Mouse (Mus musculus) left cerebral cortex, adult 8-10 months (tissue): ENCODE measurements at regions not wholly inside any gene's neighbourhood (a gene's known extent, or its start where the extent isn't known, plus 50 kb on each side); places are given as distances from the start of the nearest gene placed in this dataset.

Experiments used
- DNase-seq, 2 experiments: peaks; one replicate each; pipeline ENCODE4 v3.0.0; 2022; ENCODE audit warnings: low spot score in 2 of 2

DNA sequence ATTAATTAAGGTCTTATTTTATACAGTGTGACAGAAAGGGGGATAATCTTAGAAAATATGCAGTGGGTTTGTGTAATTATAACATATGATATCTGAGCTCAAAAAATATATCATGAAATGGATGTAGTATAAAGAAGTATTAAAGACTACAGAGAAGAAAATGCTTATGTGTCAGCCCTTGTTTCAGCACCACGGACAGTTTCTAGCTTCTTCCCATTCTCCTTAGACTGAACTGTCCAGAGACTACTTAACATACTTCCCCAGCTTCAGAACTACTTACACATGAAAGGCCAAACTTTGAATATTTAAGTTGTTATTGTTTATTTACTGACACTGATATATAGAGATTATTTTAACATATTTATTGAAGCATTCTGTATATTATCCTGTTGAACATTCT, 578.4 kb downstream of the Nsun3 start:
- no peak for DNase-seq

DNA sequence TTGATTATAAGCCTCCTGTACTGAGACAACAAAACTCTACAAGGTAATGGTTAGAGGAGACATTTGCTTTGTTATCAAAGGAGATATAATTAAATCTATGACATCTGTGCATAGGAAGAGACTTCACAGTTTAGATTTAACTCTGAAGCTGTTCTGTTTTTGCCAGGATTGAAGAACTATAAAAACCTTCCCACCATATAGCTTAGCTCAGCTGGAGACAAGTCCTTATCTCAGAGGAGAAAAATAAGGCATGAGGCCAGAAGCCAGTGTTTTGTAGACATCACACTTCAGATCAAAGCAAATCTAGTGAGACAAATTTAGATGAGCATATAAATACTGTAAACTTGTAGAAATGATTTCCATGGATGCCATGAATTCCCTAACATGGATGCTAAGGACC, 603.6 kb downstream of the Nsun3 start:
- peak in 1 of 2 experiments; percentile 12 for DNase-seq
